Mouse (Mus musculus): ENCODE results near the gene Ncbp3. TPM values are rescaled to one million over a fixed set of nuclear protein-coding genes. Genes with fewer than 3 reads are reported as not detected.

Ncbp3 gene
- polyA plus RNA-seq, 1 experiment from 2014 or later = 11.6 TPM

GRCm38 (mm10) chr11:73036889-73037288, 10.7 kb upstream of the Ncbp3 start:
- Histone ChIP-seq H3K4me3 (no peak overlapping the region), H3K36me3 (peaks cover 48% of the 10 kb centered on the region), H3K27ac (replicated peaks) (peak overlapping the region; percentile 28; the same call in 1 of the 2 replicates), H3K9me3 (no peaks in the 10 kb centered on the region), H3K9ac (no peak overlapping the region), H3K4me2 (no peak overlapping the region), H3K27me3 (no peaks in the 10 kb centered on the region), H3K4me1 (replicated peaks) (peaks cover 18% of the 10 kb centered on the region)
- 20% methylated on average over 6 of the region's 6 CpGs for WGBS
- ATAC-seq (ENCODE audit: low read depth) = peak; percentile 34; the same call in 1 of the 2 replicates

- Histone ChIP-seq H3K4me1 (replicated peaks) (peaks cover 15% of the 10 kb centered on the region), H3K4me2 (no peak overlapping the region), H3K4me3 (no peak overlapping the region), H3K9ac (no peak overlapping the region), H3K9me3 (no peaks in the 10 kb centered on the region), H3K36me3 (peaks cover 48% of the 10 kb centered on the region), H3K27me3 (no peaks in the 10 kb centered on the region), H3K27ac (replicated peaks) (no peak overlapping the region)
- 87% methylated on average over 3 of the region's 3 CpGs for WGBS
- no peak for ATAC-seq (ENCODE audit: low read depth)
Measured at GRCm38 (mm10) chr11:73037691-73038090, 9.9 kb upstream of the Ncbp3 start.

- H3K27me3 ChIP-seq = no peaks in the 10 kb centered on the region
- peaks cover 43% of the 10 kb centered on the region for H3K36me3 ChIP-seq
- no peak overlapping the region for H3K27ac ChIP-seq (replicated peaks)
- no peak overlapping the region for H3K4me2 ChIP-seq
- WGBS = 60% methylated on average over 9 of the region's 9 CpGs
- no peaks in the 10 kb centered on the region for H3K9me3 ChIP-seq
- peaks cover 15% of the 10 kb centered on the region for H3K4me1 ChIP-seq (replicated peaks)
- H3K9ac ChIP-seq = no peak overlapping the region
- 0 out of 2 replicates have a peak, but pooled peaks have one; percentile 40 for ATAC-seq (ENCODE audit: low read depth)
- no peak overlapping the region for H3K4me3 ChIP-seq
Measured at GRCm38 (mm10) chr11:73039102-73039799, 8.3 kb upstream of the Ncbp3 start.

GRCm38 (mm10) chr11:73044229-73044755, 3.3 kb upstream of the Ncbp3 start:
- WGBS = 61% methylated on average over 6 of the region's 6 CpGs
- Histone ChIP-seq H3K4me3 (no peak overlapping the region), H3K9me3 (no peaks in the 10 kb centered on the region), H3K4me1 (replicated peaks) (peaks cover 10% of the 10 kb centered on the region), H3K9ac (no peak overlapping the region), H3K4me2 (no peak overlapping the region), H3K36me3 (peaks cover 16% of the 10 kb centered on the region), H3K27ac (replicated peaks) (no peak overlapping the region), H3K27me3 (no peaks in the 10 kb centered on the region)
- no peak for ATAC-seq (ENCODE audit: low read depth)

- peaks cover 16% of the 10 kb centered on the region for H3K36me3 ChIP-seq
- no peak overlapping the region for H3K9ac ChIP-seq
- peaks cover 15% of the 10 kb centered on the region for H3K4me1 ChIP-seq (replicated peaks)
- H3K9me3 ChIP-seq = no peaks in the 10 kb centered on the region
- no peak for ATAC-seq (ENCODE audit: low read depth)
- no peak overlapping the region for H3K4me3 ChIP-seq
- no peak overlapping the region for H3K27ac ChIP-seq (replicated peaks)
- no peak overlapping the region for H3K4me2 ChIP-seq
- WGBS = 78% methylated on average over 4 of the region's 4 CpGs
- no peaks in the 10 kb centered on the region for H3K27me3 ChIP-seq
Measured at GRCm38 (mm10) chr11:73044789-73045188, 2.8 kb upstream of the Ncbp3 start.

GRCm38 (mm10) chr11:73048030-73048876, 670 bp downstream of the Ncbp3 start:
- Histone ChIP-seq H3K4me1 (replicated peaks) (peaks cover 17% of the 10 kb centered on the region), H3K4me3 (peak overlapping the region; percentile 93), H3K4me2 (peak overlapping the region; percentile 87), H3K27ac (replicated peaks) (peak overlapping the region; percentile 93), H3K9ac (peak overlapping the region; percentile 95), H3K27me3 (no peaks in the 10 kb centered on the region), H3K9me3 (no peaks in the 10 kb centered on the region), H3K36me3 (peaks cover 25% of the 10 kb centered on the region)
- ATAC-seq (ENCODE audit: low read depth) = peak; percentile 71
- 1% methylated on average over 54 of the region's 55 CpGs for WGBS

- peak overlapping the region; percentile 93 for H3K4me3 ChIP-seq
- H3K27me3 ChIP-seq = no peaks in the 10 kb centered on the region
- H3K36me3 ChIP-seq = peaks cover 36% of the 10 kb centered on the region
- WGBS = 9% methylated on average over 4 of the region's 4 CpGs
- no peaks in the 10 kb centered on the region for H3K9me3 ChIP-seq
- peak overlapping the region; percentile 87 for H3K4me2 ChIP-seq
- peak overlapping the region; percentile 62 for H3K27ac ChIP-seq (replicated peaks)
- peak overlapping the region; percentile 95 for H3K9ac ChIP-seq
- H3K4me1 ChIP-seq (replicated peaks) = peaks cover 17% of the 10 kb centered on the region
- ATAC-seq (ENCODE audit: low read depth) = no peak
Measured at GRCm38 (mm10) chr11:73049335-73049734, 1.8 kb downstream of the Ncbp3 start.

GRCm38 (mm10) chr11:73052795-73053194, 5.2 kb downstream of the Ncbp3 start:
- Histone ChIP-seq H3K4me3 (no peak overlapping the region), H3K9me3 (no peaks in the 10 kb centered on the region), H3K27ac (replicated peaks) (no peak overlapping the region), H3K4me2 (no peak overlapping the region), H3K9ac (no peak overlapping the region), H3K36me3 (peaks cover 69% of the 10 kb centered on the region), H3K4me1 (replicated peaks) (peaks cover 17% of the 10 kb centered on the region), H3K27me3 (no peaks in the 10 kb centered on the region)
- whole genome bisulfite sequencing = 92% methylated on average over 1 of the region's 1 CpGs
- ATAC-seq (ENCODE audit: low read depth) = no peak

GRCm38 (mm10) chr11:73057701-73058100, 10.1 kb downstream of the Ncbp3 start:
- no peaks in the 10 kb centered on the region for H3K4me1 ChIP-seq (replicated peaks)
- no peaks in the 10 kb centered on the region for H3K9me3 ChIP-seq
- 91% methylated on average over 5 of the region's 5 CpGs for whole genome bisulfite sequencing
- no peak for ATAC-seq (ENCODE audit: low read depth)
- peaks cover 83% of the 10 kb centered on the region for H3K36me3 ChIP-seq
- H3K27ac ChIP-seq (replicated peaks) = no peak overlapping the region
- no peaks in the 10 kb centered on the region for H3K27me3 ChIP-seq
- no peak overlapping the region for H3K4me2 ChIP-seq
- no peak overlapping the region for H3K4me3 ChIP-seq
- H3K9ac ChIP-seq = no peak overlapping the region

- no peak for ATAC-seq (ENCODE audit: low read depth)
- H3K27ac ChIP-seq (replicated peaks) = no peak overlapping the region
- no peak overlapping the region for H3K4me2 ChIP-seq
- peaks cover 69% of the 10 kb centered on the region for H3K36me3 ChIP-seq
- H3K9ac ChIP-seq = no peak overlapping the region
- H3K27me3 ChIP-seq = no peaks in the 10 kb centered on the region
- no peaks in the 10 kb centered on the region for H3K9me3 ChIP-seq
- H3K4me3 ChIP-seq = no peak overlapping the region
- WGBS = 91% methylated on average over 3 of the region's 3 CpGs
- no peaks in the 10 kb centered on the region for H3K4me1 ChIP-seq (replicated peaks)
Measured at GRCm38 (mm10) chr11:73059630-73060029, 12.0 kb downstream of the Ncbp3 start.

- H3K4me3 ChIP-seq = no peak overlapping the region
- H3K9me3 ChIP-seq = no peaks in the 10 kb centered on the region
- H3K4me2 ChIP-seq = no peak overlapping the region
- no peak for ATAC-seq (ENCODE audit: low read depth)
- 95% methylated on average over 3 of the region's 3 CpGs for WGBS
- peaks cover 60% of the 10 kb centered on the region for H3K36me3 ChIP-seq
- no peak overlapping the region for H3K9ac ChIP-seq
- no peaks in the 10 kb centered on the region for H3K27me3 ChIP-seq
- no peaks in the 10 kb centered on the region for H3K4me1 ChIP-seq (replicated peaks)
- H3K27ac ChIP-seq (replicated peaks) = no peak overlapping the region
Measured at GRCm38 (mm10) chr11:73061413-73061812, 13.8 kb downstream of the Ncbp3 start.

GRCm38 (mm10) chr11:73071839-73072238, 24.3 kb downstream of the Ncbp3 start:
- Histone ChIP-seq H3K27ac (replicated peaks) (no peak overlapping the region), H3K4me2 (no peak overlapping the region), H3K9ac (no peak overlapping the region), H3K9me3 (no peaks in the 10 kb centered on the region), H3K27me3 (no peaks in the 10 kb centered on the region), H3K36me3 (peaks cover 92% of the 10 kb centered on the region), H3K4me1 (replicated peaks) (no peaks in the 10 kb centered on the region), H3K4me3 (no peak overlapping the region)
- WGBS = 91% methylated on average over 3 of the region's 3 CpGs
- ATAC-seq (ENCODE audit: low read depth) = no peak

Data from neural tube, embryonic 13.5 days (tissue).